Mouse (Mus musculus): ENCODE measurements around the gene Pts.

- TF ChIP-seq CTCF (conservative IDR thresholded peaks at IDR 0.05; ENCODE audit: low read length) (no peak), POU5F1 (IDR thresholded peaks at IDR 0.05; ENCODE audit: borderline replicate concordance, low read length) (no peak), NANOG (IDR thresholded peaks at IDR 0.05; ENCODE audit: borderline replicate concordance, low read length) (no peak)
Observed at GRCm38 (mm10) chr9:50567881-50568280, 39.4 kb upstream of the Pts start.
